Mouse (Mus musculus): ENCODE results near the gene Dnajc10. TPM values are rescaled to one million over a fixed set of nuclear protein-coding genes. Genes with fewer than 3 reads are reported as not detected.

Gene Dnajc10
- polyA plus RNA-seq, 1 experiment from 2014 or later: 84.5 TPM

Other genes with a start within 250 kb of the Dnajc10 start
- 1.3 and 1.6 TPM in 2 replicates for gene Pde1a, start 186.0 kb upstream of the Dnajc10 start, polyA plus RNA-seq (2014; fragmentation: Nextera tagmentation; extraction: Ambion mirVana)
- gene Prdx6b, start 23.0 kb upstream of the Dnajc10 start, polyA plus RNA-seq (2014; fragmentation: Nextera tagmentation; extraction: Ambion mirVana): not detected in 2 replicates
- gene Frzb, start 132.2 kb downstream of the Dnajc10 start, polyA plus RNA-seq (2014; fragmentation: Nextera tagmentation; extraction: Ambion mirVana): 35.7 and 43.1 TPM in 2 replicates

Data from hindbrain, embryonic 11.5 days (tissue).